Mouse (Mus musculus) liver, postnatal 0 days (tissue): ENCODE results near the gene Pqlc2. TPM values are rescaled to one million over a fixed set of nuclear protein-coding genes. Genes with fewer than 3 reads are reported as not detected.

ENCODE experiments used
- ATAC-seq: fragments of 200-750 bp; cut with Nextera tagmentation; 2 replicates; pipeline ENCODE4 v1.8.0; 2017; ENCODE audit warnings: mild to moderate bottlenecking, moderate library complexity
- DNase-seq: peaks from one replicate; pipeline ENCODE4 v3.0.0-alpha.2; 2016
- H3K27ac ChIP-seq: fragments of 300-500 bp; sonication (generic); 2 replicates; pipeline ENCODE4 v1.5.1; 2014; ENCODE audit warnings: antibody characterized with exemption, moderate library complexity, mild to moderate bottlenecking, low read depth
- H3K27me3 ChIP-seq: fragments of 300-500 bp; sonication (generic); 2 replicates; pipeline ENCODE4 v1.6.1; 2014; ENCODE audit warnings: low read length, control low read depth, mixed read lengths; ENCODE audit not compliant: insufficient read depth
- H3K36me3 ChIP-seq: fragments of 300-500 bp; sonication (generic); replicated peaks from 2 replicates; pipeline ENCODE4 v1.6.1; 2014; ENCODE audit warnings: mild to moderate bottlenecking, control low read depth, low read length, moderate library complexity, mixed read lengths; ENCODE audit not compliant: insufficient read depth
- H3K4me1 ChIP-seq: fragments of 300-500 bp; sonication (generic); 2 replicates; pipeline ENCODE4 v1.6.1; 2014; ENCODE audit warnings: antibody characterized with exemption, mild to moderate bottlenecking, control low read depth; ENCODE audit not compliant: insufficient read depth
- H3K4me2 ChIP-seq: fragments of 300-500 bp; sonication (generic); 2 replicates; pipeline ENCODE4 v1.6.1; 2014; ENCODE audit warnings: low read depth, mild to moderate bottlenecking, low read length, moderate library complexity, mixed read lengths
- H3K4me3 ChIP-seq: fragments of 300-500 bp; sonication (generic); 2 replicates; pipeline ENCODE4 v1.5.1; 2014; ENCODE audit warnings: low read depth, low read length
- H3K9ac ChIP-seq: fragments of 300-500 bp; sonication (generic); replicated peaks from 2 replicates; pipeline ENCODE4 v1.6.1; 2014; ENCODE audit warnings: mild to moderate bottlenecking, moderate library complexity
- H3K9me3 ChIP-seq: fragments of 300-500 bp; sonication (generic); 2 replicates; pipeline ENCODE4 v1.6.1; 2016; ENCODE audit warnings: mild to moderate bottlenecking, control low read depth, low read length, mixed read lengths
- CTCF ChIP-seq: sonication (generic); IDR thresholded peaks from 2 replicates; pipeline ENCODE4 v1.5.1; 2016; ENCODE audit warnings: antibody characterized with exemption, low read depth
- EP300 ChIP-seq: IDR thresholded peaks from 2 replicates; pipeline ENCODE4 v1.6.1; 2016; ENCODE audit warnings: antibody characterized with exemption, low read depth, mild to moderate bottlenecking
- WGBS: fragments of 180-500 bp; shearing (Covaris S2); extraction: QIAGEN DNeasy Blood & Tissue Kit; methylation state at CpG from one replicate; pipeline ENCODE4 v1.1.7; 2014; ENCODE audit not compliant: insufficient replicate concordance; 5-methylcytosine and 5-hydroxymethylcytosine counted together
- polyA plus RNA-seq: library from polyadenylated mRNA; unstranded; fragments of >200 nt; fragmentation: Nextera tagmentation; extraction: Ambion mirVana; gene quantifications from 2 replicates; pipeline ENCODE4 v1.2.1, GENCODE M21; 2015

Pqlc2 gene
- polyA plus RNA-seq, 1 experiment from 2014 or later: 33.9 TPM

- Histone ChIP-seq H3K27me3 (no peaks in the 10 kb centered on the region), H3K4me1 (no peaks in the 10 kb centered on the region), H3K4me3 (no peak overlapping the region), H3K9ac (no peak overlapping the region), H3K4me2 (no peak overlapping the region), H3K9me3 (no peaks in the 10 kb centered on the region), H3K36me3 (peaks cover 77% of the 10 kb centered on the region), H3K27ac (no peak overlapping the region)
- DNase-seq (no peak), ATAC-seq (no peak)
- TF ChIP-seq CTCF (no peak), EP300 (no peak)
- WGBS: 71% methylated on average over 5 of the region's 5 CpGs
Measured at GRCm38 (mm10) chr4:139286234-139286633, 24.3 kb downstream of the Pqlc2 start.

GRCm38 (mm10) chr4:139284877-139285276 is 25.6 kb downstream of the Pqlc2 start:
- TF ChIP-seq CTCF (no peak), EP300 (no peak)
- no peaks in the 10 kb centered on the region for H3K27me3 ChIP-seq
- H3K9ac ChIP-seq: no peak overlapping the region
- H3K4me3 ChIP-seq: no peak overlapping the region
- H3K4me2 ChIP-seq: no peak overlapping the region
- 90% methylated on average over 15 of the region's 15 CpGs for WGBS
- H3K27ac ChIP-seq: no peak overlapping the region
- DNase-seq (no peak), ATAC-seq (no peak)
- H3K4me1 ChIP-seq: no peaks in the 10 kb centered on the region
- no peaks in the 10 kb centered on the region for H3K9me3 ChIP-seq
- H3K36me3 ChIP-seq: peaks cover 80% of the 10 kb centered on the region

GRCm38 (mm10) chr4:139282955-139283417 is 27.5 kb downstream of the Pqlc2 start:
- no peak overlapping the region for H3K4me3 ChIP-seq
- no peaks in the 10 kb centered on the region for H3K9me3 ChIP-seq
- H3K9ac ChIP-seq: no peak overlapping the region
- DNase-seq (no peak), ATAC-seq (no peak)
- no peaks in the 10 kb centered on the region for H3K27me3 ChIP-seq
- peaks cover 65% of the 10 kb centered on the region for H3K36me3 ChIP-seq
- no peak overlapping the region for H3K4me2 ChIP-seq
- no peak overlapping the region for H3K27ac ChIP-seq
- TF ChIP-seq CTCF: no peak
- TF ChIP-seq EP300: no peak
- no peaks in the 10 kb centered on the region for H3K4me1 ChIP-seq
- 73% methylated on average over 6 of the region's 6 CpGs for WGBS

- no peak for TF ChIP-seq CTCF
- no peak for TF ChIP-seq EP300
- ATAC-seq (no peak), DNase-seq (no peak)
- Histone ChIP-seq H3K36me3 (peaks cover 58% of the 10 kb centered on the region), H3K9ac (no peak overlapping the region), H3K27ac (no peak overlapping the region), H3K9me3 (no peaks in the 10 kb centered on the region), H3K4me1 (no peaks in the 10 kb centered on the region), H3K27me3 (no peaks in the 10 kb centered on the region), H3K4me2 (no peak overlapping the region), H3K4me3 (no peak overlapping the region)
- whole genome bisulfite sequencing: 88% methylated on average over 16 of the region's 16 CpGs
Measured at GRCm38 (mm10) chr4:139281791-139282345, 28.6 kb downstream of the Pqlc2 start.

GRCm38 (mm10) chr4:139280530-139280929 is 30.0 kb downstream of the Pqlc2 start:
- Histone ChIP-seq H3K4me2 (no peak overlapping the region), H3K4me3 (no peak overlapping the region), H3K4me1 (no peaks in the 10 kb centered on the region), H3K9me3 (no peaks in the 10 kb centered on the region), H3K27ac (no peak overlapping the region), H3K9ac (no peak overlapping the region), H3K27me3 (no peaks in the 10 kb centered on the region), H3K36me3 (peaks cover 53% of the 10 kb centered on the region)
- TF ChIP-seq EP300 (no peak), CTCF (no peak)
- ATAC-seq (no peak), DNase-seq (no peak)
- WGBS: 90% methylated on average over 12 of the region's 12 CpGs

GRCm38 (mm10) chr4:139276411-139276810 is 34.1 kb downstream of the Pqlc2 start:
- Histone ChIP-seq H3K4me1 (no peaks in the 10 kb centered on the region), H3K4me3 (no peak overlapping the region), H3K36me3 (peaks cover 39% of the 10 kb centered on the region), H3K27me3 (no peaks in the 10 kb centered on the region), H3K9ac (no peak overlapping the region), H3K4me2 (no peak overlapping the region), H3K27ac (no peak overlapping the region), H3K9me3 (no peaks in the 10 kb centered on the region)
- no peak for DNase-seq
- ATAC-seq: no peak
- TF ChIP-seq CTCF: no peak
- no peak for TF ChIP-seq EP300
- WGBS: 83% methylated on average over 7 of the region's 7 CpGs
